Mouse (Mus musculus): ENCODE measurements around the gene Auts2. TPM values are rescaled to one million over a fixed set of nuclear protein-coding genes. Genes with fewer than 3 reads are reported as not detected.

Auts2 gene
- polyA plus RNA-seq, 1 experiment from 2014 or later: 19.0 TPM

- Histone ChIP-seq H3K4me1 (replicated peaks) (0 out of 2 replicates have a peak, but pooled peaks cover 2% of the 10 kb centered on the region), H3K36me3 (no peaks in the 10 kb centered on the region), H3K27ac (no peak overlapping the region), H3K9ac (no peak overlapping the region), H3K4me2 (replicated peaks) (no peak overlapping the region), H3K4me3 (replicated peaks) (no peak overlapping the region), H3K27me3 (replicated peaks) (no peaks in the 10 kb centered on the region), H3K9me3 (no peaks in the 10 kb centered on the region)
- 82% methylated on average over 23 of the region's 23 CpGs for WGBS
- no peak for ATAC-seq
Measured at GRCm38 (mm10) chr5:131643176-131644174, 899.7 kb downstream of the Auts2 start.

GRCm38 (mm10) chr5:131642752-131643151, 900.4 kb downstream of the Auts2 start:
- WGBS: 64% methylated on average over 2 of the region's 2 CpGs
- H3K9me3 ChIP-seq: no peaks in the 10 kb centered on the region
- no peak overlapping the region for H3K4me3 ChIP-seq (replicated peaks)
- no peak overlapping the region for H3K4me2 ChIP-seq (replicated peaks)
- no peaks in the 10 kb centered on the region for H3K27me3 ChIP-seq (replicated peaks)
- no peak overlapping the region for H3K9ac ChIP-seq
- 0 out of 2 replicates have a peak, but pooled peaks cover 2% of the 10 kb centered on the region for H3K4me1 ChIP-seq (replicated peaks)
- H3K36me3 ChIP-seq: no peaks in the 10 kb centered on the region
- no peak for ATAC-seq
- H3K27ac ChIP-seq: no peak overlapping the region

- Histone ChIP-seq H3K36me3 (no peaks in the 10 kb centered on the region), H3K4me1 (replicated peaks) (0 out of 2 replicates have a peak, but pooled peaks cover 2% of the 10 kb centered on the region), H3K27me3 (replicated peaks) (no peaks in the 10 kb centered on the region), H3K9ac (no peak overlapping the region), H3K4me3 (replicated peaks) (no peak overlapping the region), H3K27ac (no peak overlapping the region), H3K9me3 (no peaks in the 10 kb centered on the region), H3K4me2 (replicated peaks) (no peak overlapping the region)
- 57% methylated on average over 5 of the region's 5 CpGs for WGBS
- no peak for ATAC-seq
Measured at GRCm38 (mm10) chr5:131636431-131636830, 906.7 kb downstream of the Auts2 start.

GRCm38 (mm10) chr5:131634731-131635130, 908.4 kb downstream of the Auts2 start:
- Histone ChIP-seq H3K27ac (no peak overlapping the region), H3K9me3 (no peaks in the 10 kb centered on the region), H3K4me3 (replicated peaks) (no peak overlapping the region), H3K4me2 (replicated peaks) (no peak overlapping the region), H3K4me1 (replicated peaks) (0 out of 2 replicates have a peak, but pooled peaks cover 2% of the 10 kb centered on the region), H3K9ac (no peak overlapping the region), H3K27me3 (replicated peaks) (no peaks in the 10 kb centered on the region), H3K36me3 (no peaks in the 10 kb centered on the region)
- ATAC-seq: no peak
- WGBS: 88% methylated on average over 7 of the region's 7 CpGs

- H3K4me2 ChIP-seq (replicated peaks): no peak overlapping the region
- no peaks in the 10 kb centered on the region for H3K9me3 ChIP-seq
- no peak overlapping the region for H3K4me3 ChIP-seq (replicated peaks)
- H3K4me1 ChIP-seq (replicated peaks): 0 out of 2 replicates have a peak, but pooled peaks cover 2% of the 10 kb centered on the region
- 41% methylated on average over 4 of the region's 4 CpGs for WGBS
- no peak overlapping the region for H3K9ac ChIP-seq
- ATAC-seq: no peak
- H3K27ac ChIP-seq: no peak overlapping the region
- no peaks in the 10 kb centered on the region for H3K36me3 ChIP-seq
- no peaks in the 10 kb centered on the region for H3K27me3 ChIP-seq (replicated peaks)
Measured at GRCm38 (mm10) chr5:131631998-131632379, 911.2 kb downstream of the Auts2 start.

GRCm38 (mm10) chr5:131631038-131631997, 911.8 kb downstream of the Auts2 start:
- no peaks in the 10 kb centered on the region for H3K36me3 ChIP-seq
- no peak overlapping the region for H3K9ac ChIP-seq
- no peaks in the 10 kb centered on the region for H3K9me3 ChIP-seq
- no peaks in the 10 kb centered on the region for H3K27me3 ChIP-seq (replicated peaks)
- H3K27ac ChIP-seq: no peak overlapping the region
- H3K4me3 ChIP-seq (replicated peaks): no peak overlapping the region
- H3K4me1 ChIP-seq (replicated peaks): 0 out of 2 replicates have a peak, but pooled peaks cover 2% of the 10 kb centered on the region
- WGBS: 52% methylated on average over 12 of the region's 12 CpGs
- ATAC-seq: no peak
- no peak overlapping the region for H3K4me2 ChIP-seq (replicated peaks)

GRCm38 (mm10) chr5:131630577-131630976, 912.6 kb downstream of the Auts2 start:
- 34% methylated on average over 7 of the region's 7 CpGs for WGBS
- H3K9ac ChIP-seq: no peak overlapping the region

GRCm38 (mm10) chr5:131616113-131616876, 926.8 kb downstream of the Auts2 start:
- Histone ChIP-seq H3K4me3 (replicated peaks) (peak overlapping the region; percentile 33), H3K4me2 (replicated peaks) (peak overlapping the region; percentile 83), H3K27me3 (replicated peaks) (peaks cover 8% of the 10 kb centered on the region; the same call in 1 of the 2 replicates), H3K4me1 (replicated peaks) (peaks cover 6% of the 10 kb centered on the region; the same call in 1 of the 2 replicates), H3K36me3 (no peaks in the 10 kb centered on the region), H3K27ac (no peak overlapping the region), H3K9me3 (no peaks in the 10 kb centered on the region), H3K9ac (0 out of 2 replicates have a peak overlapping the region, but pooled peaks have one; percentile 17)
- WGBS: 5% methylated on average over 40 of the region's 40 CpGs
- ATAC-seq: peak; percentile 48

More at GRCm38 (mm10) chr5:131630577-131630976, 912.6 kb downstream of the Auts2 start:
- ATAC-seq: no peak
- no peak overlapping the region for H3K27ac ChIP-seq
- no peaks in the 10 kb centered on the region for H3K36me3 ChIP-seq
- H3K4me1 ChIP-seq (replicated peaks): 0 out of 2 replicates have a peak, but pooled peaks cover 2% of the 10 kb centered on the region
- no peaks in the 10 kb centered on the region for H3K27me3 ChIP-seq (replicated peaks)
- H3K9me3 ChIP-seq: no peaks in the 10 kb centered on the region
- H3K4me3 ChIP-seq (replicated peaks): no peak overlapping the region
- no peak overlapping the region for H3K4me2 ChIP-seq (replicated peaks)

- ATAC-seq: no peak
- H3K4me2 ChIP-seq (replicated peaks): no peak overlapping the region
Measured at GRCm38 (mm10) chr5:131614238-131614637, 928.9 kb downstream of the Auts2 start.

GRCm38 (mm10) chr5:131613301-131613700, 929.8 kb downstream of the Auts2 start:
- peak; percentile 93 for ATAC-seq
- no peaks in the 10 kb centered on the region for H3K36me3 ChIP-seq
- WGBS: 44% methylated on average over 3 of the region's 3 CpGs
- no peaks in the 10 kb centered on the region for H3K9me3 ChIP-seq
- H3K27ac ChIP-seq: no peak overlapping the region
- peaks cover 8% of the 10 kb centered on the region; the same call in 1 of the 2 replicates for H3K27me3 ChIP-seq (replicated peaks)
- no peak overlapping the region for H3K4me3 ChIP-seq (replicated peaks)
- no peak overlapping the region for H3K9ac ChIP-seq
- H3K4me1 ChIP-seq (replicated peaks): peaks cover 6% of the 10 kb centered on the region; the same call in 1 of the 2 replicates
- no peak overlapping the region for H3K4me2 ChIP-seq (replicated peaks)

More at GRCm38 (mm10) chr5:131614238-131614637, 928.9 kb downstream of the Auts2 start:
- Histone ChIP-seq H3K4me3 (replicated peaks) (no peak overlapping the region), H3K4me1 (replicated peaks) (peaks cover 6% of the 10 kb centered on the region; the same call in 1 of the 2 replicates), H3K27ac (no peak overlapping the region), H3K27me3 (replicated peaks) (peaks cover 8% of the 10 kb centered on the region; the same call in 1 of the 2 replicates), H3K36me3 (no peaks in the 10 kb centered on the region), H3K9me3 (no peaks in the 10 kb centered on the region), H3K9ac (no peak overlapping the region)
- WGBS: 84% methylated on average over 2 of the region's 2 CpGs

- ATAC-seq: no peak
- 0 out of 2 replicates have a peak, but pooled peaks cover 3% of the 10 kb centered on the region for H3K4me1 ChIP-seq (replicated peaks)
- no peak overlapping the region for H3K4me2 ChIP-seq (replicated peaks)
- no peaks in the 10 kb centered on the region for H3K36me3 ChIP-seq
- no peaks in the 10 kb centered on the region for H3K9me3 ChIP-seq
- 79% methylated on average over 10 of the region's 10 CpGs for WGBS
- no peaks in the 10 kb centered on the region for H3K27me3 ChIP-seq (replicated peaks)
- no peak overlapping the region for H3K4me3 ChIP-seq (replicated peaks)
- H3K9ac ChIP-seq: no peak overlapping the region
- H3K27ac ChIP-seq: no peak overlapping the region
Measured at GRCm38 (mm10) chr5:131610702-131611101, 932.4 kb downstream of the Auts2 start.
